Mouse (Mus musculus) stomach, embryonic 14.5 days (tissue): ENCODE measurements at regions not wholly inside any gene's neighbourhood (a gene's known extent, or its start where the extent isn't known, plus 50 kb on each side); places are given as distances from the start of the nearest gene placed in this dataset.
A peak's percentile ranks its signal among the peaks of the same experiment; 100 is the strongest.

ENCODE experiments used
- ATAC-seq: fragments of 200-750 bp; cut with Nextera tagmentation; 2 replicates; pipeline ENCODE4 v1.8.0; 2017; ENCODE audit warnings: low read depth, moderate TSS enrichment; ENCODE audit not compliant: insufficient number of reproducible peaks, insufficient read depth, low FRiP score
- H3K27ac ChIP-seq: fragments of 300-500 bp; sonication (generic); 2 replicates; pipeline ENCODE4 v1.5.1; 2014; ENCODE audit warnings: mild to moderate bottlenecking, low read length, moderate library complexity, mixed read lengths
- H3K27me3 ChIP-seq: fragments of 300-500 bp; sonication (generic); 2 replicates; pipeline ENCODE4 v1.6.1; 2014; ENCODE audit warnings: low read length, control low read depth, mixed read lengths; ENCODE audit not compliant: control insufficient read depth, insufficient read depth
- H3K36me3 ChIP-seq: fragments of 300-500 bp; sonication (generic); 2 replicates; pipeline ENCODE4 v1.6.1; 2014; ENCODE audit warnings: mild to moderate bottlenecking, control low read depth, low read length, moderate library complexity, mixed read lengths; ENCODE audit not compliant: control insufficient read depth, insufficient read depth
- H3K4me1 ChIP-seq: fragments of 300-500 bp; sonication (generic); 2 replicates; pipeline ENCODE4 v1.6.1; 2014; ENCODE audit warnings: low read length, control low read depth, mixed read lengths; ENCODE audit not compliant: control insufficient read depth, insufficient read depth
- H3K4me2 ChIP-seq: fragments of 300-500 bp; sonication (generic); replicated peaks from 2 replicates; pipeline ENCODE4 v1.6.1; 2014; ENCODE audit warnings: low read depth, low read length, control low read depth
- H3K4me3 ChIP-seq: fragments of 300-500 bp; sonication (generic); 2 replicates; pipeline ENCODE4 v1.5.1; 2014; ENCODE audit warnings: low read depth, low read length, control low read depth
- H3K9ac ChIP-seq: fragments of 300-500 bp; sonication (generic); replicated peaks from 2 replicates; pipeline ENCODE4 v1.6.1; 2014; ENCODE audit warnings: low read depth, mild to moderate bottlenecking, control low read depth, low read length, moderate library complexity, mixed read lengths
- H3K9me3 ChIP-seq: fragments of 300-500 bp; sonication (generic); 2 replicates; pipeline ENCODE4 v1.6.1; 2016; ENCODE audit warnings: low read depth, low read length, control low read depth; ENCODE audit not compliant: control insufficient read depth
- WGBS: fragments of 180-500 bp; shearing (Covaris S2); extraction: QIAGEN DNeasy Blood & Tissue Kit; methylation state at CpG from one replicate; pipeline ENCODE4 v1.1.7; 2014; 5-methylcytosine and 5-hydroxymethylcytosine counted together

- H3K9ac ChIP-seq = no peak overlapping the region
- no peak overlapping the region for H3K4me2 ChIP-seq
- no peak overlapping the region for H3K4me3 ChIP-seq
- no peaks in the 10 kb centered on the region for H3K36me3 ChIP-seq
- H3K9me3 ChIP-seq = no peaks in the 10 kb centered on the region
- H3K27me3 ChIP-seq = no peaks in the 10 kb centered on the region
- ATAC-seq = no peak
- H3K4me1 ChIP-seq = no peaks in the 10 kb centered on the region
- WGBS = 69% methylated on average over 3 of the region's 3 CpGs
- no peak overlapping the region for H3K27ac ChIP-seq
Observed at GRCm38 (mm10) chr5:119186611-119187010, 483.9 kb upstream of the Tbx3 start.

GRCm38 (mm10) chr5:119188476-119188875, 482.0 kb upstream of the Tbx3 start:
- Histone ChIP-seq H3K4me1 (no peaks in the 10 kb centered on the region), H3K27ac (no peak overlapping the region), H3K9me3 (no peaks in the 10 kb centered on the region), H3K9ac (no peak overlapping the region), H3K4me3 (no peak overlapping the region), H3K36me3 (no peaks in the 10 kb centered on the region), H3K4me2 (no peak overlapping the region), H3K27me3 (no peaks in the 10 kb centered on the region)
- no peak for ATAC-seq
- 53% methylated on average over 6 of the region's 6 CpGs for WGBS

GRCm38 (mm10) chr5:119193699-119194681, 476.5 kb upstream of the Tbx3 start:
- no peaks in the 10 kb centered on the region for H3K4me1 ChIP-seq
- no peaks in the 10 kb centered on the region for H3K27me3 ChIP-seq
- H3K9me3 ChIP-seq = no peaks in the 10 kb centered on the region
- H3K4me3 ChIP-seq = no peak overlapping the region
- WGBS = 32% methylated on average over 21 of the region's 21 CpGs
- ATAC-seq = peak; percentile 49; the same call in 1 of the 2 replicates
- no peak overlapping the region for H3K9ac ChIP-seq
- no peak overlapping the region for H3K27ac ChIP-seq
- no peak overlapping the region for H3K4me2 ChIP-seq
- H3K36me3 ChIP-seq = no peaks in the 10 kb centered on the region

GRCm38 (mm10) chr5:119199906-119200305, 470.6 kb upstream of the Tbx3 start:
- Histone ChIP-seq H3K9me3 (no peaks in the 10 kb centered on the region), H3K36me3 (no peaks in the 10 kb centered on the region), H3K27ac (no peak overlapping the region), H3K27me3 (no peaks in the 10 kb centered on the region), H3K4me1 (no peaks in the 10 kb centered on the region), H3K4me3 (no peak overlapping the region), H3K9ac (no peak overlapping the region), H3K4me2 (no peak overlapping the region)
- no peak for ATAC-seq
- WGBS = 28% methylated on average over 9 of the region's 9 CpGs

GRCm38 (mm10) chr5:119201251-119201650, 469.2 kb upstream of the Tbx3 start:
- ATAC-seq = no peak
- 63% methylated on average over 8 of the region's 8 CpGs for WGBS

GRCm38 (mm10) chr5:119204736-119205135, 465.7 kb upstream of the Tbx3 start:
- ATAC-seq = no peak
- Histone ChIP-seq H3K4me2 (no peak overlapping the region), H3K27ac (no peak overlapping the region), H3K9ac (no peak overlapping the region), H3K36me3 (no peaks in the 10 kb centered on the region), H3K4me3 (no peak overlapping the region), H3K9me3 (no peaks in the 10 kb centered on the region), H3K27me3 (no peaks in the 10 kb centered on the region), H3K4me1 (no peaks in the 10 kb centered on the region)
- WGBS = 60% methylated on average over 2 of the region's 2 CpGs

More at GRCm38 (mm10) chr5:119201251-119201650, 469.2 kb upstream of the Tbx3 start:
- no peaks in the 10 kb centered on the region for H3K36me3 ChIP-seq
- H3K4me3 ChIP-seq = no peak overlapping the region
- H3K27me3 ChIP-seq = no peaks in the 10 kb centered on the region
- H3K4me2 ChIP-seq = no peak overlapping the region
- H3K9ac ChIP-seq = no peak overlapping the region
- no peaks in the 10 kb centered on the region for H3K9me3 ChIP-seq
- H3K27ac ChIP-seq = no peak overlapping the region
- no peaks in the 10 kb centered on the region for H3K4me1 ChIP-seq

- Histone ChIP-seq H3K36me3 (no peaks in the 10 kb centered on the region), H3K9me3 (peaks cover 3% of the 10 kb centered on the region; the same call in 1 of the 2 replicates), H3K27me3 (no peaks in the 10 kb centered on the region), H3K9ac (no peak overlapping the region), H3K4me3 (no peak overlapping the region), H3K4me1 (no peaks in the 10 kb centered on the region), H3K4me2 (no peak overlapping the region), H3K27ac (no peak overlapping the region)
- ATAC-seq = no peak
- 59% methylated on average over 13 of the region's 13 CpGs for WGBS
Observed at GRCm38 (mm10) chr5:119208077-119208476, 462.4 kb upstream of the Tbx3 start.

GRCm38 (mm10) chr5:119213196-119213595, 457.3 kb upstream of the Tbx3 start:
- H3K9ac ChIP-seq = no peak overlapping the region
- H3K4me1 ChIP-seq = no peaks in the 10 kb centered on the region
- H3K4me3 ChIP-seq = no peak overlapping the region
- no peak overlapping the region for H3K4me2 ChIP-seq
- ATAC-seq = no peak
- peaks cover 3% of the 10 kb centered on the region; the same call in 1 of the 2 replicates for H3K9me3 ChIP-seq
- no peaks in the 10 kb centered on the region for H3K36me3 ChIP-seq
- 62% methylated on average over 4 of the region's 4 CpGs for WGBS
- H3K27ac ChIP-seq = no peak overlapping the region
- H3K27me3 ChIP-seq = no peaks in the 10 kb centered on the region
